Mouse (Mus musculus) CD4-positive helper T cell, adult 2 months (primary cell): ENCODE data around the gene Brat1.
"Not testable (repeated sequence)": the region's sequence is repeated elsewhere in the genome, so short reads cannot be mapped to it uniquely, and the experiment has no call there.

Experiments
- DNase-seq: peaks from one replicate; pipeline ENCODE4 v3.0.0-alpha.2; 2012; ENCODE audit warnings: low read depth, missing footprints, low spot score

The Brat1 gene

DNA sequence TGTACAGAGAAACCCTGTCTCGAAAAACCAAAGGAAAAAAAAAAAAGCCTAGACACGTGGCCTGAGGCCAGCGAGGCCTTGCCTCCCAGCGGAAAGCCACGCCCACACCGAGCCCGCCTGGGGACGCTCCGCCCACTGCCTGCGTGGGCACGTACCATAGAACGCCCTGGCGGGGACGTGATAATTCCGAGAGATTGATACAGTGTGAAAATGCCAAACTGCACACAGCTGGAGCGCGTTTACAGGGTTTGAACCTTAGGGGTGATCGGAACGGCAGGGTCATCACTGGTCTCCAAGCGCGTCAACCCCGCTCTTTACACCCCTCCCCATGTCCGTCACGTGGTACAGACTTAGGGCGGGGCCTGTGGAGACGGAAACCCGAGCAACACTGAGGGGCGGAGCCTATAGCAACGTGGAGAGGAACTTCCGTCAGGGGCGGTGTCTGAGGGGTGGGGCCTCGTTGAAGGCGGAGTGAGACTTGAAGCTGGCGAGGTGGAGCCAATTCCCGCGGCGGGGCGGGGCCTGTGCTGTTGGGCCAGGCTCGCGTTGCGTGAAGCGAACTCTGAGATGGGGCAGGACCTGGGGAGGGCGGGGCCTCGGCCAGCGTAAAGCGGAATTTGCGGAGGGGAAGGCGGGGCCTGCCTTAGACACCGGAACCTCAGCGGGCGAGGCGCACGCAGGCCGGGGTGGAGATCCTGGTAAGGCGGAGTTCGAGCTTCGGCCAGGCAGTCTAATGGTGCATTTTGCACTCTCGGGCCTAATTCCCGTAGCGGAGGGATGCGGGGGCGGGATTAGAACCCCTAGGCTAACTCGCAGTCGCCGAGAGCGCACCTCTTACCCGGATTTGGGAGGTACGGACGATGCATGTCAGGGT, at the start of gene Brat1:
Gene Brat1 (plus strand): TSS at position 634 of the 874 bp plus-strand sequence.
- DNase-seq, result peak; percentile 100

DNA sequence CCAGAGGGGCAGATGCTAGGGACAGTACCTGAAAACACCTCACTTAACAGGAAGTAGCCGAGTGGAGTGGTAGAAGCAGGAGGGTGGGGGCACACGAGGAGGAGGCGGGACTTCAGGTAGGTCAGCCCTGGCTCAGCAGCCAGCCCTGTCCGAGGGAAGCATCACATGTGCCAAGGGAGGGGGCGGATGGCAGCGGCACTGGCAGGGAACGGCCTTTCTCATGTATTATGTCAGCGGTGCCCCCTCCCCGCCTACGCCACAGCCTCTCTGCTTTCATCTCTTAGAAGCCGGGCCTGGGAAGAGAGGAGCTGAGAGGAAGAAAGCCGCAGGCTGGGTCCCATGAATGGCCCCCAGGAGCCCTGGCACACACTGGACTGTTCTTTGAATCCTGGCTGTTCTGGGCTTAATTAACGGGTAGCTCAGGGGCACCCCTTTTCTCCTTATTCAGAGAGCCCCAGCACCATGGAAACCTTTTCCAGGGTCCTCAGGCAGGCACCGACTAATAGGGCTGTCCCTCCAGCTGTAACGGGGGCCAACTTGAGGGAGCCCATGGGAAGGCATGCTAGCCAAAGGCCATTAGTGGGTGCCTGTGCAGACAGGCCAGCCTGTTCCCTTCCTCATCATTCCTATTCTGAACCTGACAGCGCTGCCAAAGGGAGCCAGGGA, 45.1 kb upstream of the Brat1 start:
- peak; percentile 60 for DNase-seq

DNA sequence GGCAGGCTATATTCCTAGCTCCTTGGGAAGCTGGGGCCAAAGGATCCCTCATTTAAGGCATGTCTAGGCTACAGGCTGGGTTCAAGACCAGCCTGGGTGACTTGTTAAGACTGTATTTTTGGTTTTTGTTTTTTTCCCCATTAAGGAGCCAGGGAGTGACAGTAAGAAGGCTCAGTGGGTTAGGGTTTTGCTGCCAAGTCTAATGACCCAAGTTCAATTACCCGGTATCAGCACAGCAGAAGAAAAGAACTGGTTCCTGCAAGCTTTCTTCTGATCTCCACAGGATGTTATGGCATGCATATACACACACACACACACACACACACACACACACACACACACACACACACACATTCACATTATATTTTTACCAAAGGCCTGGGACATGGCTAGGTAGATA, 44.4 kb upstream of the Brat1 start:
- peak; percentile 39 for DNase-seq

DNA sequence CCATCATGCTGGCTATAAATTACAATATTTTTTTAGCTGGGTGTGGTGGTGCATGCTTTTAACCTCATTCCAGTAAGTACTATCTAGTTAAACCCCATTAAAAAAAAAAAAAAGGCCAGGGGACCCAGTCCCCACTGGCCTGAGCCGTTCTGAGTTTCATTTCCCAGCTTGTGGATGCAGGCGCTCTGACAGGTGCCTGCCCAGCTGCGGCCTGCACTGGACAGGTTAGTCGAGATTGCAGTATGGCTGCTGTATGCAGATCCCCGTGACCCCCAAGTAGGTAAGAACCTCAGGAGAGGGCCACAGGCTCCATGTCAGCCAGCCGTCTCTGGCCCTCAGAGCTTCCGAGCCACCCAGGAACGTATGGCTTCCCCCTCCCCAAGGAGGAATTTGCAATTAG, 43.4 kb upstream of the Brat1 start:
- DNase-seq, result no peak

DNA sequence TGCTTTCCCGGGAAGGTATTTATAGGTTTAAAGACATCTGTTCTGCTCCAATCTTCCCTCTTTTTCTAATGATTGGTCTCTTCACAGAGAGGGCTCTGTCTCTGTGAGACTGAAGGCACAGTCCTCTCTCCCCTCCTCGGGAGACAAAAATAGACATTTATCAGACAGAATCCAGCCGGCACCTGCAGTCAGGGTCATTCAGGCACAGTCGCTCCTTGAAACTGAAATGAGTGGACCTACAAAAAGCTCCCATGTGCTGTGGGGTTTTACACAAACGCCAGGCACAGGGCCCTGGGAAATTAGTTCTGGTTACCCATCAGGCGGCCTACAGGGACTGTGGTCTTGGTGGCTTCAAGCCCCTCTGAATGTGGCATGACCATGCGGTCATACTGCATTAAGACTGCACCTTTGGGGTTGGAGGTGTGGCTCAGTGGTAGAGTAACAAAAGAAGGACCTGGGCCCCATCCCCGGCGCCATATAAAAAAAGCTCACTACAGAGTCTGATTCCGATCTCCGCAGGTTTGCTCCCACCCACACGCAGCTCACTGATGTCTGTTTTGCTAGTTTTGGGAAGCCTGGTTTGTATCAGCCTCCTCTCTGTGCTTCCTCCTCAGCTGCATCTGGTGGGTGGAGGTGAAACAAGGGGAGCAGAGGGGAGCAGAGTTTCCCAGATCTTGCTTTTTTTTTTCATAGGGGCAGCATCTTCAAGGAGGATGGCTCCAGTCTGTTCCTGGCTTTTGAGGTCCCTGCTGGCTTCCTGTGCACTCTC, 42.8 kb upstream of the Brat1 start:
- peak; percentile 37 for DNase-seq

DNA sequence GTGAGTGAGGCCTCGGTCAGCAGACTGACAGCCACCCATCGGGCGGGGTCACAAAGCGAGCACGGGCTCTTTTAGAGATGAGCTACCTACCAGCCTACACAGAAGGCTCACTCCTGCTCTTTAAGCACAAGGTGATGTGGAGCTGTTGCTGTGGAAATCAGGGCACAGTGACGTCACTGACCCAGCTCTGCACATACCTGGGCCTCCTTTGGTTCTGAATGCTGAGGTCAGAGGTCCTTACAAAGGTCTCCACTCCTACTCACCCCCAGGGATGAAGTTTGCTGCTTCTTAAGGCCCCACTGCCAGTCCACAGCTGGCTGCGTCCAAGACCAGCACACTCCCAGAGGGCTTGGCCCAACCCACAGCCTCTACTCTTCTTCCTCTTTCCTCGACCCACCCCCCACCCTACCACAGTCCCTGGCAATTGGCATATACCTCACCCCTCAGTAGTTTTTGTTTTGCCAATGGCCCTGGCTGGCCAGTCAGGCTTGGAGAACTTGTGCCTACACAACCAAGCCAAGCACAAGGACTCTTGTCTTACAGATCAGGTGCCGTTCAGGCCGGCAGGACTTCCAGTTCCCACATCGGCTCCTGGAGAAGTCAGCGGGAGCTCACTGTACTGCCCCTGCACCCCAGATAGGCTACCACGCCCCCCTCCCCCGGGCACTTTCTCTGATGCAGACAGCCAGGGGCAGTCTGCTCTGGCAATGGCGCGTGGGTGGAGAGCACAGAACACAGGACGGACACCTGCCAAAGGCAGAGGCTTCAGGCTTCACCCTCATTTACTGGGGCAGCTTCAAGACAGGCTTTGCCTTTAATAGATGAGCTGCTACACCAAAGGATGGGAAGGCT, 41.8 kb upstream of the Brat1 start:
- peak; percentile 54 for DNase-seq

DNA sequence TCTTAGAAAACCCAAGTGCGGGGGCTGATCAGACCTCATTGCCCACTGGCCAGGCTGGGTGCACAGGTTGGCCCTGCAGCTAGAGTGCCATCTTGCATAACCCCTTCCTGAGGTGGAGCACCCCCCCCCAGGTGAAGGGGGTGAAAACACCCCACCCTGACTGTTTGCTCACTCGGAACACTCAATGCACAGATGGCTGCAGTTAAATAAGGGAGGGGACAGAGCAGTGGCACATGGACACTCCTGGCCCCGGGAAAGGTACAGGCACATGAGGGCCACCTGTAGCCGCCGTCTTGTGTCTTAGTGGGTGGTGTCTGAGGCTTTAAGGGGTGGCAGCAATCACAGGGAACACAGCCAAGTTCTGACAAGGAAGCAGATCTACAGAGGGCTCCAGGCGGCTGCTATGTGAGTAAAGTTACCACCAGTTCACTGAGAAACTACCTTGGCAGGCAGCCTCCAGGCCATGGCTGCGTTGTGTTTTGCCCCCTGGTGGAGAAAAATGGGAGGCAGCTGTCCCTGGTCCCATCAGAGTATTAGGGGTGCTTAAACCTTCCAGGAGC, 41.1 kb upstream of the Brat1 start:
- DNase-seq, result peak; percentile 75

DNA sequence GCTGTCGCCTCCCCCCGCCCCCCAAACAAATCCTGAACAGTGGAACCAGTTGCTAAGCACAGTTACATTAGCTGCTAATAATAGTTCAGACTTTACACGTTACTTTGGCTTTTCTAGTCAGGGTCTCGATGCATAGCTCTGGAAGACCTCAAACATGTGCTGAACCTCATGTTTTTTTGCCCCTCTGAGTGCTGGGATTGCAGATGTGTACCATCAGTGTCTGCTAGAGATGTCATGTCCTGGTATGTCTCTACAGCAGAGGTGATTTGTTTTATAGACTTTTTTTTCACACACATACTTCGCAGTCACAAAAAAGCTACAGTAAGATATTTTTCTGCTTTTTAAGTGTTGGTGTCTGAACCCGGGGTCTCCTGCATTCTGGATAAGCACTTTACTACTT, 32.7 kb upstream of the Brat1 start:
- no peak for DNase-seq

DNA sequence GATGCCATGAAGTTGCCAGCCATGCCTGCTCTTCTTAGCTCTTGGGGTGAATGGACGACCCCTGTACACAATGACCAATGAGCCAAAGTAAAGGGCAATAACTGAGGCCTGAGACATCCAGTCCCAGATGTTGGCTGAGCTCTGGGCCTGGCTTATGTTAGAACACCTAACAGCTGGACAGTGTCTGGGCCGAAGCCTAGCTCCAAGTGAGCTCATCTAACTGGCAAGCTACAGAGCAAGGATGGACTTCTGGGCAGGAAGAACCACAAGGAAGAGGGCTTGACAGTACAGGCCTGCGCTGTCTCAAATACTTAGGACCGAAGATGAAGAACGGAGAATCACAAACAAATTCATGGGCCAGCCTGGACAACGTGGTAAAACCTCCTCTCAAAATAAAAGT, 32.2 kb upstream of the Brat1 start:
- DNase-seq, result not testable (repeated sequence)

DNA sequence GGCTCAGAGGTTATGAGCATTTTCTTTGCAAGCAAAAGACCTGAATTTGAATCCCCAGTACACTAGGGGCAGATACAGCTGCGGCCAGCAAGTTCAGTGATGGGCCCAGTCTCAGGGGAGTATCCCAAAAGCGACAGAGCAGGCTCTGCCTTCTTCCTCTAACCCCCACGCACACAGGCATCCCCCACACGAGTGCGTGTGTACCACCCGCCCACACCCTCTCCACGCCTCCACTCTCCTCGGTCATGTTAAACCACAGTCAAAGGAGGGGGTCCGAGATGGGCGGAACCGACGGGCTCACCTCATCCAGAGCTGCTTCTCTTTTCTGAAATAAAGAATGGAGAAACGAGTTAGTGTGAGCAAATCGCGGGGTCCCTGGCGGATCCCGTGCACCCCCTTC, 30.8 kb upstream of the Brat1 start:
- no peak for DNase-seq

DNA sequence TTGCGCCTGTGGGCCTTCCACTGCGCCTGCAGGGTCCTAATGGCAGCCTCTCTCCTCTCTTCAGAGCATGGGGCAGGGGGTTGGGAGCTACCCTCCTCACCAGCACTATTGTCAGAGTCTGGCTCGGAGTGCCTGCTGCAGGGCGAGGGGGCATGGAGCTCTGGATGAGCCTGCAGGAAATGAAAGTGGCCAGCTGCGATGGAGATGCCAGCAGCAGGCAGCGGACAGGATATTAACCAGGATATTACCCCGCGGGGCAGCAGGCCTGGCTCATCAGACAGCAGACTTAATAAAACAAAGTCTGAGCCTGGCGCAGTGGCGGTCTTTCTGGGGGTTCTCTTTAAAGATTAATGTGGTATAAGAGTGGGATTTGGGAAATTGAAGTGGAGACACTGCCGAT, 29.7 kb upstream of the Brat1 start:
- no peak for DNase-seq

DNA sequence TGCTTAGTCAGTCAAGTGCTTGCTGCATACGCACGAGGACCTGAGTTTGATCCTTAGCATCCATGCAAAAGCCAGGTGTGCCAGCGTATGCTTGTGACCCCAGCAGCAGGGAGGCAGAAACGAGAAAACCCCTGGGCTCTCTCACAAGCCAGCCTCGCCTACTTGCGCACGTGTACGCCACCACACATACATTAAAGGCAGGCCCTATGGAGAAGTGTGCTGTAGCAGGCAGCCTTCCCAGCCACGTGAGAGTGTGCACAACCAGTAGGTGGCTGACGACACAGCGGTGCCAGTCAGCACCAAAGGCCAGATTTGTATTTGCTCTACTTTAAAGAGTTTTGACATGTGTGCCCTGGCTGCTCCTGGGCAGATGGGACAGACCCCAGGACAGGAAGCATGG, 29.2 kb upstream of the Brat1 start:
- DNase-seq, result no peak

DNA sequence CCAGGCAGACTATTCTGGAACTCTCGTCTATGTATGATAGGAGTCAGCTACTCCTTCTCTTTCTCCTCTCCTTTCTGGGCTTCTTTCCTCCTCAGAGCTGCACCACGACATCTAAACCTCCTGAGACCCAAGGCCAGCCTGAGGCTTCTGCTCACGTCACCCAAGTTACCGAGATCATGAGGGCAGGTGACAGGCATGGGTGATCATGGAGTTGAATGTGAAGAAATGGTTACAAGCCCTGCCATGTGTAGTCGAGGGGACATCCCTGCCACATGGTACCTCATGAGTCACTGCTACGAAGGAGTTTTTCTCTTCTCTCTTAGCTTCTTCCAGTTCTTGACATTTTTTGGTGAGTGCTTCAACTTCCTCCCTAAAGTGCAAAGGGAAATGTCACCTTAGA, 27.7 kb upstream of the Brat1 start:
- no peak for DNase-seq

DNA sequence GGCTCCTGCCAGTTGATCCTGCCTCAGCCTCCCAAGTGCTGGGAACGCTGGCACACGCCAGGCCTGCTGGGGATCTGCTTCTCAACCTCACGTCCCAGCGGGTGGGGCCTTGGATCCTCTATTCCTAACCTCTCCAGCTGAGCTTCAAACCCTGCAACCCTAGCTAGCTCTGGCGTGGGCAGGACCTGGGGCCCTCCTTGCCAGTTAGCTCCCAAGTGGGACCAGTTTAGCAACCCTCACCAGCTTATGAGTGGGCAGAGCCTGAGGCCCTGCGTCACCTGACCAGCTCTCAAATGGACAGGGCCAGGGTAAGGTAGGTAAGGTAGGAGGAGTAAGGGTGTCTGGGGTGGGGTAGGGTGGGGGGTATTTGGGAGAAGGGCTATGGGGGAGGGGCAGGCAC, 24.8 kb upstream of the Brat1 start:
- DNase-seq, result no peak

DNA sequence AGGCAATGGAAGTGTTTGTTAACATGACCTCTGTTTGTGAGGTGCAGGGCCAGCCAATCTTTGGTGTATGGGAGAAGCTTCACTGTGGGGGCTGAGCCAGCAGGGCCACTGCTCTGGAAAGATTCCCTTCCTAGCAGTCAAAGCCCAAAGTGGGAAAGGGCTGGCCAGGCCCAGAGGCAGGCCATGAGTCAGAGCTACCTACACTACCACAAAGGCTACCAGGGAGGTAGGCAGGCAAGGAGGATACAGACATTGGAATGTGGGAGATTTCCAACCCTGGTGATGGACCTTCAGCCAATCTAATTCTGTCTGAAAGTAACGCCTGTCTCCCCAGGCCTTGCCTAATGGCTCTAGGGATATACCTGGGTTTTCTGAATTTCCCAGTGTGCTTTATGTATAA, 23.9 kb upstream of the Brat1 start:
- no peak for DNase-seq

DNA sequence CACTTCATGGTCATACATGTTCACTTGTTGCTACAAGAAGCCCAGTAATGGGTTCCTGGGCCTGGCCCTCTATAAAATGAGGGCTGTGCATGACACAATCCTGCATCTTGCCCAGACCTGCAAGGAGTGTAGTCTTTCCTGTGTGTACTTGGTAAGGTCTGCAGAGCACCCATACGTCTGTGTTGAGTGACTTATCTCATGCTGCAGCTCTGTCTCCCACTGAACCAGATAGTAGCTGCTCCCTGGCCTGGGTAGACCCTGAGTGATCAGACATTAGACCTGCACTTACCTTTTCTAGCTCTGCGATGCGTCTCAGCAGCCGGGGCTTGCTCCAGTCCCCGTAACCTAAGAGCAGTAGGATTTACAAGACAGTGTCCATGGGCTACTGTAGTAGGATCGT, 22.7 kb upstream of the Brat1 start:
- no peak for DNase-seq

DNA sequence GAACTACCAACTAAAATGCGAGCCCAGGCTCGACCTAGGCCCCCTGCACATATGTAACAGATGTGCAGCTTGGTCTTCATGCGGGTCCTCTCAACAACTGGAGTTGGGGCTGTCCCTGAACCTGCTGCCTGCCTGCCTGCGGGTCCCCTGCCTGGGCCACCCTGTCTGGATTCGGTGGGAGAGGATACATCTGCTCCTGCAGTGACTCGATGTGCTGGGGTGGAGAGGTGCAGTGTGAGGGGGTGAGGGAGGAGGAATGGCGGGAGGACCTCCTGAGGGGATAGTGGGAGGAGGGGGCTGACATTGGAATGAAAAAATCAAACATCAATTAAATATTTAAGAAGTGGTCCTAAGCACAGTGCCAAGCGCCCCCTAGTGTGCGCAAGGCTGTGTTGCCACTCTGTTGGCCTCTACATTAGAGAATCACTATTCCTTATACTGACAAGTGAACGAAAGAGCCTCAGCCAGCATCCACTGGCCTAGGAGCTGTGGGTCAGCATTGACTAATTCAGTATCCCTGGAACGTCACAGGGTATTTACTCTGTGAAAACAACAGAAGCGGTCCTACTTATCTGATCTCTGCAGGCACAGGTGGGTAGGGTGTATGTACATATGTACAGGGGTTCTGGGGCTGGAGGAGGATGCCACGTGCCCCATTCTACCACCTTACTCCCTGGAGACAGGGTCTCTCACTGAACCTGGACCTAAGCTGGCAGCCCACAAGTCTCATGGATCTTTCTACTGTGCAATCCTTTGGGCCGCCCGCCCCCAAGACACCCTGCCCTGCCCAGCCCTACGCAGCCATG, 20.3 kb upstream of the Brat1 start:
- peak; percentile 48 for DNase-seq

DNA sequence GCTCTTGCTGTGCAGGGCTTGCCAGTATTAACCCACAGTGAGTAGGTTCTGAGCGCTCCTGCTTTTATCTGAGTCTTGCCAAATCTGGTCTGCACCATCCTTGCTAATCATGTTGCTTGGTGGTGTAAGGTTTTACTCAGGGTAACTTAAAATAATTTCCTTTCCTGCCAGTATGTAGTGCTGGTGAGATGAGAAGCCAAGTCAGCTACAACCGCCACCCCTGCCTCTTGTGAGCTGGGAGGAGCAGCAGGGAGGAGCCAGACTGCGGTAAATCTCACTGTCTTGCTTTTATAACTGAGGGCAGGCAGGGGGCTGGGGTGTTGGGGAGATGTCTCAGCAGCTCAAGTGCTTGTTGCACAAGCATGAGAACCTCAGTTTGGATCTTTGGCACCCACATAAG, 16.4 kb upstream of the Brat1 start:
- DNase-seq, result no peak

DNA sequence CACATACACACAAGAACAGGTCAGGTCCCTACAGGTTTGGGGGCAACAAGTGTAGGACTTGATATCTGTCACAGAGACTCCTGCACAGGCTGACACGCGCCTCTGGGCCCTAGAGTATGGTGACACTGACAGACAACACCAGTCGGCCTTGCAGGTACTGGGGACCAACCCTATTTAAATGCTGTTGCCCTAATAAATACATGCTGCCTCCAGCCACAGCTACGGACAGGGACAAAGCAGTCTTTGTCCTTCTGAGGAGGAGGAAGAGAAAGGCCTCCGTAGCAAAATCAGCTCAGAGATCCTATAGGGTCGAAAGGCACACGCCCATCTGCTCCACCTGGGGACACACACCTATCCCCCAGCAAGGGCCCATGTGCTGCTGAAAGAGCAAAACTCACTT, 8.8 kb upstream of the Brat1 start:
- DNase-seq, result no peak

DNA sequence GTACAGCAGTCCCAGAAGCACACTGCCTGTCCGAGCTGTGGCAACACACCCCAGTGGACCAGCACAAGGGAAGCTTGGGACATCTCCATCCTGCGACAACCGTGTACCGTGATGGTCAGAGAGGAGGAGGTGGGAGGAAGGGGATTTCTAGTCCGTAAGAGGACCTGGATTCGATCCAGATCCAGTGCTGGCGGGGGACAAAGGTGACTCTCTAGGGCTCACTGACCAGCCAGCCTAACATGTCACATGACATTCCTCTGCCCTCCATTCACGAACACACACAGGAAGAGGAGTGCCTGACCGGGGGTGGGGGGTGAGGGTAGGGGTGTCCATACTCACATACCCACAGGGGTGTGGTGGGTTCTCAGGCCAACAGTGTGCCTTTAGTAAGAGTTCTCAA, 5.0 kb upstream of the Brat1 start:
- DNase-seq, result no peak
